Mouse (Mus musculus) neural tube, embryonic 11.5 days (tissue): ENCODE results near the gene Faap20. TPM values are rescaled to one million over a fixed set of nuclear protein-coding genes. Genes with fewer than 3 reads are reported as not detected.

ENCODE experiments used
- ATAC-seq: fragments of 200-750 bp; cut with Nextera tagmentation; 2 replicates; pipeline ENCODE4 v1.8.0; 2017; ENCODE audit warnings: moderate number of reproducible peaks, mild to moderate bottlenecking, moderate TSS enrichment, moderate library complexity; ENCODE audit not compliant: insufficient read depth, low FRiP score, low TSS enrichment
- DNase-seq: peaks from one replicate; pipeline ENCODE4 v3.0.0-alpha.2; 2015; ENCODE audit warnings: low spot score
- H3K27ac ChIP-seq: fragments of 300-500 bp; sonication (generic); 2 replicates; pipeline ENCODE4 v1.5.1; 2014; ENCODE audit warnings: low read depth, mild to moderate bottlenecking, low read length
- H3K27me3 ChIP-seq: fragments of 300-500 bp; sonication (generic); 2 replicates; pipeline ENCODE4 v1.6.1; 2014; ENCODE audit warnings: mild to moderate bottlenecking, low read length, mixed read lengths; ENCODE audit not compliant: control insufficient read depth, insufficient read depth
- H3K36me3 ChIP-seq: fragments of 300-500 bp; sonication (generic); 2 replicates; pipeline ENCODE4 v1.6.1; 2014; ENCODE audit warnings: mild to moderate bottlenecking, low read length, moderate library complexity, mixed read lengths; ENCODE audit not compliant: control insufficient read depth, insufficient read depth
- H3K4me1 ChIP-seq: fragments of 300-500 bp; sonication (generic); 2 replicates; pipeline ENCODE4 v1.6.1; 2014; ENCODE audit warnings: low read length, mixed read lengths; ENCODE audit not compliant: control insufficient read depth, insufficient read depth
- H3K4me2 ChIP-seq: fragments of 300-500 bp; sonication (generic); 2 replicates; pipeline ENCODE4 v1.6.1; 2014; ENCODE audit warnings: low read depth, mild to moderate bottlenecking, moderate library complexity
- H3K4me3 ChIP-seq: fragments of 300-500 bp; sonication (generic); 2 replicates; pipeline ENCODE4 v1.5.1; 2014; ENCODE audit warnings: low read depth, low read length
- H3K9ac ChIP-seq: fragments of 300-500 bp; sonication (generic); 2 replicates; pipeline ENCODE4 v1.6.1; 2014; ENCODE audit warnings: mild to moderate bottlenecking, low read length
- H3K9me3 ChIP-seq: fragments of 300-500 bp; sonication (generic); 2 replicates; pipeline ENCODE4 v1.6.1; 2016; ENCODE audit warnings: low read length; ENCODE audit not compliant: control insufficient read depth
- WGBS: fragments of 180-500 bp; shearing (Covaris S2); extraction: QIAGEN DNeasy Blood & Tissue Kit; methylation state at CpG from one replicate; pipeline ENCODE4 v1.1.7; 2014; 5-methylcytosine and 5-hydroxymethylcytosine counted together
- polyA plus RNA-seq: library from polyadenylated mRNA; unstranded; fragments of >200 nt; fragmentation: Nextera tagmentation; extraction: Ambion mirVana; gene quantifications from 2 replicates; pipeline ENCODE4 v1.2.1, GENCODE M21; 2014

The Faap20 gene
- polyA plus RNA-seq, 1 experiment from 2014 or later, result 96.6 TPM

DNA sequence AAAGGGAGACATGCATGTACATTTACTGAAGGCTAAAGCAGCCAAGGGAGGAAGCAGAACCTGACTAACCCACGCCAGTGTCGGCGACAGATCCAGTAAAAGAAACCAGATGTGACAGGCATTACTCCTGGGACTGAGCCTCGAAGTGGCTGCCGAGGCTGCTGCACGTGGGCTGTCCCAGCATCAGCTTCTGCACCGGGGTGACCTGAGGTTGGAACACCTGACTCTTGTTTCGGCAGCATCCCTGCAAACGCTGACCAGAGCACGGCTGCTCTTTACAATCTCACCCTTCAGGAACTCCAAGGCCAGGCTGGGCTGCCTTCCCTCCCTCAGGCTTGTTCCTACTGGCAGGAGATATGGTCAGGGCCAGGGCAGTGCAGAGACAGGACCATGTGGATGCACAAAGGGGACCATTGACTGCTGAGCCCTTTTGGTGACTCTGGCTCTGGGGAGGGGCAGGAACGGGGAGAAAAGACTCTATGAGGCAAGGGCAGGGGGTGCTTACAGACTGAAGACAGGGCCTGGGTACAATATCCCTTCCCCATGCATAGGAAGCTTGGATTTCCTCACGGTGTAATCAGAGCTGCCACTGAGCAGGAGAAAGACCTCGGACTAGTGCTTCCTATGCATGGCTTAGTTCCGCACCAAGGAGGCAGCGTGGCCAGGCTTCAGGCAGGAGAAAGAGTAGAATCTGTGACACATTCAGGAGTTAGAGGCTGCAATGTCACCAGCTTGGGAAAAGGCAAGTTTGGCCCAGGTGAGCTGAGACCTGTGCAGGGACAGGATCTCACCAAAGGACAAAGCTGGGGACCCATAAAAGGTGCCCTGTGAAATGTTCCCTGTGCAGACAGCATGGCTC is 35.1 kb downstream of the Faap20 start:
- WGBS, result 65% methylated on average over 15 of the region's 15 CpGs
- no peaks in the 10 kb centered on the region; the same call in 1 of the 2 replicates for H3K36me3 ChIP-seq
- no peak overlapping the region for H3K4me2 ChIP-seq
- no peak overlapping the region for H3K4me3 ChIP-seq
- H3K9ac ChIP-seq, result no peak overlapping the region
- H3K27ac ChIP-seq, result peak overlapping the region; percentile 35; the same call in 1 of the 2 replicates
- ATAC-seq, result no peak
- H3K9me3 ChIP-seq, result no peaks in the 10 kb centered on the region
- DNase-seq, result no peak
- 0 out of 2 replicates have a peak, but pooled peaks cover 3% of the 10 kb centered on the region for H3K4me1 ChIP-seq
- no peaks in the 10 kb centered on the region for H3K27me3 ChIP-seq

DNA sequence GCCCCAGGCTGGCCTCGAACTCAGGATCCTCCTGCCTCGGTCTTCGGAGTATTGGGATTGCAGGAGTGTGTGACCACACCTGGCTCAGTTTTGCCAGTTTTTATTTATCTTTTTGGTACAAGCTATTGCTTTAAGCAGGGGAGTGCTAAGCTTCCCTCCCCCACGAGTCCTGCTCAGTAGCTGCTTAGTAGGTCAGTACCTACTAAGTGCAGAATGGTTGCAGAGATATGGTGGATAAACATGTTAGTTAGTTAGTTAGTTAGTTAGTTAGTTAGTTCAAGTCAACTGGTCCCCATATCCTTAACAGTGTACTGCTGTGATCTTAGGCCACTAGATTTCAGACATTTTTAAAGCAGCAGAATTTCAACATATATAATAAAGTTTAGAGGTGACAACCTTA is 36.5 kb downstream of the Faap20 start:
- H3K4me2 ChIP-seq, result no peak overlapping the region
- WGBS, result 95% methylated on average over 4 of the region's 4 CpGs
- ATAC-seq, result no peak
- no peak overlapping the region for H3K9ac ChIP-seq
- H3K36me3 ChIP-seq, result no peaks in the 10 kb centered on the region; the same call in 1 of the 2 replicates
- 0 out of 2 replicates have a peak, but pooled peaks cover 3% of the 10 kb centered on the region for H3K4me1 ChIP-seq
- H3K27me3 ChIP-seq, result no peaks in the 10 kb centered on the region
- no peaks in the 10 kb centered on the region for H3K9me3 ChIP-seq
- H3K4me3 ChIP-seq, result no peak overlapping the region
- H3K27ac ChIP-seq, result no peak overlapping the region
- DNase-seq, result no peak

DNA sequence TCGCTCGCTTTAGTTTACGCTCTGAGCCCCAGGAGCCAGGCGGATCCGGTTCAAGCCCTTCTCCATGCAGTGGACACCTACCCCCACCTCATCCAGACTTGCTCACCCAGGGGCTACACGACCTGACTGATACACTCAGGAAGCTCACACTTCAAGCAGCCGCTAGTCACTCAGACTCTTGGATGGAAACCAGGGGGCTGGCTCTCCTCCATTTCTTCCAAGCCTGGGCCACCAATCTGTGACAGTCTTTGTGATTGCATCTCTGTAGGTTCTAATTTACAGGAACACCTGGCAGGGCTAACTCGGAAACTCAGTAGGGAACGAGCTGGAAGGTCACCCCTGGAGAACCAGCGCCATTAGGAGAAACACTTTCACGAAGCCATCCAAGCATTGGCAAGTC is 38.1 kb downstream of the Faap20 start:
- 93% methylated on average over 11 of the region's 11 CpGs for WGBS
- Histone ChIP-seq H3K27me3 (no peaks in the 10 kb centered on the region), H3K27ac (no peak overlapping the region), H3K9me3 (no peaks in the 10 kb centered on the region), H3K4me3 (no peak overlapping the region), H3K4me2 (no peak overlapping the region), H3K36me3 (no peaks in the 10 kb centered on the region; the same call in 1 of the 2 replicates), H3K9ac (no peak overlapping the region), H3K4me1 (0 out of 2 replicates have a peak, but pooled peaks cover 3% of the 10 kb centered on the region)
- ATAC-seq, result no peak
- DNase-seq, result no peak

DNA sequence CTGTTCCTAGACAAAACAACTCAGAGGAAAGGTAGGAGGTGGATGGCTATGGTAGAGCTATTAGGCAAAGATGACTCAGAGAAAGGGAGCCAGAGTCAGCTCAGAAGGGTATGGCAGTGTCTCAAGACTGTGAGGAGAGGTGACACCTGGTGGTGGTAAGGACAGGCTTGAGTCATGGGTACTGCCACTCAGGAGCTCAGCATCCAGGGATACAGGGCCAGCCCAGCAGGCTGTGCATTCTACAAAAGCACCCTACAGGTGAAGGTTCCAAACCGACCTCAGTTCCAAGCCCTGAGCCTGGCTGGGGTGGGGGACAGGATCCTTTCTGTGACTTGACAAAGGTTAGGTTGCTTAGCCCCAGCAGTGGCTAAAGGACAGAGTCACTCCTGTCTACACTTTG is 39.0 kb downstream of the Faap20 start:
- Histone ChIP-seq H3K4me3 (no peak overlapping the region), H3K4me1 (0 out of 2 replicates have a peak, but pooled peaks cover 3% of the 10 kb centered on the region), H3K4me2 (no peak overlapping the region), H3K27ac (no peak overlapping the region), H3K36me3 (no peaks in the 10 kb centered on the region; the same call in 1 of the 2 replicates), H3K27me3 (no peaks in the 10 kb centered on the region), H3K9me3 (no peaks in the 10 kb centered on the region), H3K9ac (no peak overlapping the region)
- ATAC-seq (no peak), DNase-seq (no peak)
- WGBS, result 80% methylated on average over 1 of the region's 1 CpGs

DNA sequence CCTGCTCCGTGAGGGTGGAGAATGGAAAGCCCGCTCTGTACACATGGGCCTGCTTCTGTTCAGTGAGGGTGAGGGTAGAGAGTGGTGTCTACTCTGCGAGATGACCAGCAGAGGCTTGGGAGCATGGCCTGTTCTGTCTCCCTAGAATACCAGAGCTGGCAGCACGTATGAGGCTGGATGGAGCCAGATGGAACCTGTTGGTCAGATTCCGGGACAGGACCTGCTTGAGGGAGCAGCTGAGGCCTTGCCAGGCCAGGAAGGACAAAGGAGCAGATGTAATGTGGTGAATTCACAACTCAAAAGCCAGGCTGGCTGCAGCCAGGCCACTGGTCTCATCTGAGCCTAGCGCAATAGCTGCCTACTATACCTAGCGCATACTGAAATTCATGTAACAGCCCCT is 40.4 kb downstream of the Faap20 start:
- no peak overlapping the region for H3K9ac ChIP-seq
- H3K9me3 ChIP-seq, result no peaks in the 10 kb centered on the region
- no peaks in the 10 kb centered on the region; the same call in 1 of the 2 replicates for H3K36me3 ChIP-seq
- no peak overlapping the region for H3K4me3 ChIP-seq
- no peak for DNase-seq
- no peak overlapping the region for H3K27ac ChIP-seq
- H3K27me3 ChIP-seq, result no peaks in the 10 kb centered on the region
- ATAC-seq, result no peak
- H3K4me2 ChIP-seq, result no peak overlapping the region
- no peaks in the 10 kb centered on the region for H3K4me1 ChIP-seq
- WGBS, result 91% methylated on average over 7 of the region's 7 CpGs

DNA sequence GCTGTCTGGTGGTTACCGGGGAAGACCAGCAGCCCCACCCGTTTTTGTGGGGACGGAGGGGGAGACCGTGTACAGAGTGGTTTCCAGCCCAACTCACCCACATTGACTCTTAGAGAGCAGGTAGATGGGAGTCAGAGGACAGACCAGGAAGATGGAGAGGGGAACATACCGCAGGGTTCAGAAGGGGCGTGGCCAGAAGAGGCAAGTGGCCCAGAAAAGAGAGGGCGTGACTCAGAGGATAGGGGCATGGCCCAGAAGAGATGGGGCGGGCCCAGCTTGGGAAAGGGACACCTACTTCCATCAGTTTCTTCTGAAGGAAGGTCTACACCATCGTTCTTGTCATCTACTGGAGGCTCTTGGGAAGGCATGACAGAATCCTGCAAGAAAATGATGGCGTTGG is 43.3 kb downstream of the Faap20 start:
- WGBS, result 92% methylated on average over 10 of the region's 10 CpGs
- no peaks in the 10 kb centered on the region; the same call in 1 of the 2 replicates for H3K36me3 ChIP-seq
- no peaks in the 10 kb centered on the region for H3K9me3 ChIP-seq
- H3K4me1 ChIP-seq, result no peaks in the 10 kb centered on the region
- no peaks in the 10 kb centered on the region for H3K27me3 ChIP-seq
- H3K4me3 ChIP-seq, result no peak overlapping the region
- H3K4me2 ChIP-seq, result no peak overlapping the region
- DNase-seq (no peak), ATAC-seq (no peak)
- no peak overlapping the region for H3K27ac ChIP-seq
- no peak overlapping the region for H3K9ac ChIP-seq

DNA sequence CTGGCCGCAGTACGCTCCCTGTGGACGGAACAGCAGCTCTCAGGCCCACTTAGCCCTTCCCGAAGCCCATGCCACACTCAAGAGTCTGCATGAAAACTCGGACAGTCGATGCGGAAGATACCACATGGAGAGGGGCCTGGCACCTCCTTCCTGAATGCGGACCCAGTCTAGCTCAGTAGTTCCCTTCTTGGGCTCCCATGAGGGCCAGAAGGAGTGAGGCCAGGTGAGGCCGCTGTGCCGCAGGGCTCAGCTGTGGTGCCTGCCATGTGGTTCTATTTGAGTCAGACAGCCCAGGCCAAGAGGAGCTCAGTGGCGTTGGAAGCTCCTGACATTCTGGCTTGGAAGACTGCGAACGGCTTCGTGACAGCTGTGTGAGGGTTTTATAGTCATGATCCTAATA is 44.8 kb downstream of the Faap20 start:
- H3K36me3 ChIP-seq, result no peaks in the 10 kb centered on the region
- 93% methylated on average over 14 of the region's 14 CpGs for WGBS
- no peak for DNase-seq
- H3K9me3 ChIP-seq, result no peaks in the 10 kb centered on the region
- H3K4me1 ChIP-seq, result no peaks in the 10 kb centered on the region
- no peak for ATAC-seq
- no peak overlapping the region for H3K9ac ChIP-seq
- no peak overlapping the region for H3K27ac ChIP-seq
- H3K4me2 ChIP-seq, result no peak overlapping the region
- H3K27me3 ChIP-seq, result no peaks in the 10 kb centered on the region
- no peak overlapping the region for H3K4me3 ChIP-seq

DNA sequence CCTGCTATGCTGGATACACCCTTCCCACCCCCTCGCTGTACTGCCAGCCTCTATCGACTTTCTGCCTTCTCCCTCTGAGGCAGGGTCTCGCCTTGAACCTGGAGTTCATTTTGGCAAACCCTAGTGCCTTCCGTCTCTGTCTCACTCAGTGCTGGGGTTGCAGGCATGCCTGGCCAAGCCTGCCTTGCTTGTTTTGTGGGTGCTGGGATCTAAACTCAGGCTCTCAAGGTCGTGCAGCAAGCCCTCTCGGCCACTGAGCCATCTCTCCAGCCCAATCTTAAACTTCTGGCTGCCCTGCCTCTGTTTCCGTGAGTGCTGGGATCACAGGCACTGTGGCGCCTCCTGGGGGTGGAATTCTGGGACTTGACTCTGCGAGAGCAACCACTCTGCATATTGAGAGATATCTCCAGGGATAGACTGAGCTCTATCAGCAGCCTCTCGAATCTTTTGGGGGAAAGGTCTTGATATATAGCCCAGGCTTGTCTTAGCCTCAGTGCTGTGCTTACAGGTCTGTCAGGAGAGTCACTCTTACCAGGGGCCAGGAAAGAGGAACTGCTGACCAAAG is 45.5 kb downstream of the Faap20 start:
- Histone ChIP-seq H3K36me3 (no peaks in the 10 kb centered on the region), H3K9ac (no peak overlapping the region), H3K9me3 (no peaks in the 10 kb centered on the region), H3K4me3 (no peak overlapping the region), H3K4me2 (no peak overlapping the region), H3K27ac (no peak overlapping the region), H3K4me1 (no peaks in the 10 kb centered on the region), H3K27me3 (no peaks in the 10 kb centered on the region)
- WGBS, result 82% methylated on average over 10 of the region's 10 CpGs
- DNase-seq (no peak), ATAC-seq (no peak)

DNA sequence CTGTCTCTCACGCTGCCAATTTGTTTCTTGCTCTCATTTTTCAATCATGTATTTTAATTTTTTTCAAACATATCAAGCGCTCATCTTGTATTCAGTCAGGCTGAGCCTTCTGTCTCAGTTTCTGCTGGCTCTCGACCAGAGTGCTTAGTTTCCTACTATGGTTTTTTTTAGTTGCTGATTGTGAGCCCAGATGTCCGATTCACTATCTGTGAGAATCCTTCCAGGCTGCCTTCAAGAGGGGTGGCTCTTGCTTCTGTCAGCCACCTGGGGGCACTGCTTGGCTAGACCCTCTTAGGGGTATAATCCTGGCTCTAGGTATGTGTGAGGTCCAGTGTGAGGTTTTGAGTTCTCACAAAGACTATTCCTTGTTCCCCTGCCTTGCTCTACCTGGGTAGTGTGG is 46.4 kb downstream of the Faap20 start:
- Histone ChIP-seq H3K9me3 (no peaks in the 10 kb centered on the region), H3K4me2 (no peak overlapping the region), H3K4me1 (no peaks in the 10 kb centered on the region), H3K27me3 (no peaks in the 10 kb centered on the region), H3K36me3 (no peaks in the 10 kb centered on the region), H3K9ac (no peak overlapping the region), H3K27ac (no peak overlapping the region), H3K4me3 (no peak overlapping the region)
- WGBS, result 80% methylated on average over 4 of the region's 4 CpGs
- ATAC-seq, result no peak
- DNase-seq, result no peak
